Mouse (Mus musculus) spleen, adult 2 months (tissue): ENCODE results near the gene Scgb3a1.

Experiments used
- CTCF ChIP-seq: fragments of 200-500 bp; IDR thresholded peaks from 2 replicates; pipeline ENCODE4 v1.5.1; 2011; ENCODE audit warnings: mild to moderate bottlenecking, inconsistent platforms; ENCODE audit not compliant: insufficient read depth, insufficient read length, insufficient replicate concordance; ENCODE audit errors: extremely low read depth
- POLR2A ChIP-seq: fragments of 200-500 bp; IDR thresholded peaks from 2 replicates; pipeline ENCODE4 v1.6.1; 2011; ENCODE audit warnings: low read depth, low read length, inconsistent platforms

- TF ChIP-seq CTCF (peak; percentile 28; the same call in 1 of the 2 replicates), POLR2A (no peak)
Observed at GRCm38 (mm10) chr11:49636449-49636848, 27.0 kb upstream of the Scgb3a1 start.
